Mouse (Mus musculus) urinary bladder, postnatal 25 days (tissue): Measurements from ENCODE around the gene Cep350.
"Not testable (repeated sequence)": the region's sequence is repeated elsewhere in the genome, so short reads cannot be mapped to it uniquely, and the experiment has no call there.

Source experiments
- DNase-seq: peaks from one replicate; pipeline ENCODE4 v3.0.0; 2022; ENCODE audit warnings: low spot score

Cep350 gene

DNA sequence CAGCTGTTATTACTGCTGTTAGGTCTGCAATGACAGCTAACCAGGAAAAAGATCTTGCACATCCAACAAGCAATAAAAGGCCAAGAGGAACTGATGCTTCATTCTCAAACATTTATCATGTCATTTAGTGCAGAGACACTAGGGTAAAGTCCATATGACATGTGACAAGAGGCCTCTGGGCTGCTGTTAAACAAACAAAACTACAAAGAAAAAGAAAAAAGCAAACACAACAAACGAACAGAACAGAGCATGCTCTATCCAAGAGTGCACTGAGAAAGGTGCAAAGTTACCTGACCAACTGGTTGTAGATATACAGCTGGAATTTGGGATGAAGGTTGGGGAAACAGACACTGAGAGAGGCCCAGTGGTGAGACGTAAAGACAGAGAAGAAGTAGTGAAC, 86.2 kb downstream of the Cep350 start:
- DNase-seq, result no peak

DNA sequence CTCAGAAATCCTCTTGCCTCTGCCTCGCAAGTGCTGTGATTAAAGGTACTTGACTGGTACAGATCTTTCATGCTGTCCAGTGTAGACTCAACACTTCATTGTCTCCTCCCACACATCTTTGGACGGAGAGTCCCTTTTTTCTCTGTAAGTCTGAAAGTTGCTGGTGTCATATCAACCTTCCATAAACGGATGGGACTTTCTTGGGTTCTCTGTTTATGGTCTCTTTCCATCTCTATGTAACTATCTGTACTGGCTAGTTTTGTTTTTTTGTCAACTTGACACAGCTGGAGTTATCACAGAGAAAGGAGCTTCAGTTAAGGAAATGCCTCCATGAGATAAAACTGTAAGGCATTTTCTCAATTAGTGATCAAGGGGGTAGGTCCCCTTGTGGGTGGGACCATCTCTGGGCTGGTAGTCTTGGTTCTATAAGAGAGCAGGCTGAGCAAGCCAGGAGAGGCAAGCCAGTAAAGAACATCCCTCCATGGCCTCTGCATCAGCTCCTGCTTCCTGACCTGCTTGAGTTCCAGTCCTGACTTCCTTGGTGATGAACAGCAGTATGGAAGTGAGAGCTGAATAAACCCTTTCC, 90.3 kb downstream of the Cep350 start:
- DNase-seq, result not testable (repeated sequence)

DNA sequence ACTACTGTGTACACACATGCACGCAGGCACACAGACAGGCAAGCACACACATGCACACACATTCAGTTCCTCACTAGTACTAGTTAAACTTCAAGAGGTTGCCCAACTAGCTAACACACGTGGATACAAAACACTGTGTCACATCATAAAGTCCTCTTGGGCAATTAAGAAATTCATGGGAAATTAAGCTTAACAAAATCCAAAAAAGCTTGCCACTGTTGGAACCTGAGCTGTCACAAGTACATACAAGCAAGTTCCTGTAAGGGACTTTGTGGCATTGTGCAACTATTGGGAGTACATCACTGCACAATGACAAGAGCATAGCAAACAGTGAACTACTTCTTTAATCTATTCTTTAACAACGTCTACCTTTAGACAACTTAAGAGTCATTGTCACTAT, 93.5 kb downstream of the Cep350 start:
- DNase-seq, result no peak

DNA sequence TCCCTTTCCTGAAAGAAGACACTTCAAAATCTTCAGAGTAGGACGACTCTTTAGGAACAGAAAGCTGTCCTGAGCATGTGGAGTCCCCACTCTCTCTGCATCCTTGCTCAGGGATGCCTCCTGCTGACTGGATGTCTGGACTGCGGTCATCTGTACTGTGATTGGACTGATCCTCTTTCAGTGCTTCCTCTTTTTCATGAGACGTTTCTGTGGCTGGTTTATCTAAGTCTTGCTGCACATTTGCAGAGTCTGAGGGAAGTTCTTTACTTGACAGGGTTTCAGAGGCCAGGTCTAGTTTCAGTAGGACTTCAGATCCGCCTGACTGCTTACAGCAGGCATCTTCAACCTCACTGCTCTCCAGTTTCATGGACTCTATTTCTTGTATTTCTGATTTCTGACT, 110.1 kb downstream of the Cep350 start:
- DNase-seq, result no peak

DNA sequence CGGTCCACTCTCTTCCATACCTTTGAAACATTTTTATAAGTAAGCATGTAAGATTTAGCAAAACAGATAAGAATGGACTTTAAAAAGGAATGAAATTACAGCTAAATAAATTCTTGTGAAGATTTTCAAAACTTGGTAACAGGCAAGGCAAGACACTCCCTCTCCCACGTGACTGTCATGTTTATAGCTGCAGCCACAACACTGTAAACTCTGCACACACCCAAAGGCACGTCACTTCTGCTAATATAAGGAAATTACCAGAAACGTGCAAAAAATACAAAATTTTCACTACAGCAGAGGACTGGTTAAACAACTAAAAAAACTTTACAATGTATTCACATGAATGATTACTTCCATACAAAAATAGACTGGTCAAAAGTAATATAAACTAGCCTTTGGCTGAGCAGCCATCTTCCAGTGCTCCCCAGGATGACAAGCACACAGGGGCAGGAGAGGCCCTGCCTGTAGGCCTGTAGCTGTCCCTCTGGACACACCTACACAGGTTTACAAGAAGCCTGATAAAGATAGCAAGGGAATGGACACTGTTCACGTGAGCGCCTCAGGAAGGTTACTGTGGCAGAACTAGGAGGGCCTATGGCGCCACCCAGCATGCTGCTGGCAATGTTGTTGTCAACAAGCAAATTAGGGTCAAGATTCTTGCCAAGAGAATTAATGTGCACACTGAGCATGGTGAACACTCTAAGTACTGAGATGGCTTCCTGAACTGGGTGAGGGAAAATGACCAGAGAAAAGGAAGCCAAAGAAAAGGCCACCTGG, 117.9 kb downstream of the Cep350 start:
- no peak for DNase-seq

DNA sequence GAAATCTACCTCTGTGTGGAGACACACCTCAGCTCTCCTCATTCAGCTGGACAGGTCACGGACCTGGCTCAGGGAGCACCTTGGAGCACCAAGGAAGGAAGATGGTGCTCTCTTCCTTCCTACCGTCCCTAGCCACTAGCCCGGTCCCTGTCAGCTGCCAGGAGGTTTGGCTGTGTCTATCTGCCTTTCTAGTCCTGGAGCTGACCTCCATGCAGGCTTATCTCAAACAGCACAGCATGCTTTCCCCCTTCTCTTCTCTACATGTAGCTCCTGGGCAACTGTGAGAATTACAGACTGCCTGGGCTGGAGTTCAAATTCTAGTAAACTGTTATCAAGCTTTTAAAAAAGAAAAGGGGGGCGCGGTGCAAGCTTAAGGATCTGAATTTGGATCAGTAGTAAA, 120.0 kb downstream of the Cep350 start:
- no peak for DNase-seq

DNA sequence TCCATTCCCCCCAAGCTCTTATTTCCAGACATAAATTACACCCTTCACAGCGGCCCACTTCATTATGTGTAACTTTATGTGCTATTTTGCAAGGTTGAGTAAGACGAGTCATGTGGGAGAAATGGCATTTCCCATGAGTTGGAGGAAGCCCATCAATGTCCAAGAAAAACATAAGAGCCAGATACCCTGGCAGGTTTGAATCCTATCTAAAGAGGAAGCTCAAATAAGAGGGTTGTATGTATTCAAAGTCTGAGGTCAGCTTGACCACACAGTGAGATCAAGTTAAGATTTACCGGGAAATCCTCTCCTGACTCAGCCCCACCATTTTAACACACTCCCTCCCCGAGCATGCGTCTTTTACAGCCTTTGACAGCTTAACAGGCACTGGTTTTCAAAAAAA, 128.8 kb downstream of the Cep350 start:
- no peak for DNase-seq

DNA sequence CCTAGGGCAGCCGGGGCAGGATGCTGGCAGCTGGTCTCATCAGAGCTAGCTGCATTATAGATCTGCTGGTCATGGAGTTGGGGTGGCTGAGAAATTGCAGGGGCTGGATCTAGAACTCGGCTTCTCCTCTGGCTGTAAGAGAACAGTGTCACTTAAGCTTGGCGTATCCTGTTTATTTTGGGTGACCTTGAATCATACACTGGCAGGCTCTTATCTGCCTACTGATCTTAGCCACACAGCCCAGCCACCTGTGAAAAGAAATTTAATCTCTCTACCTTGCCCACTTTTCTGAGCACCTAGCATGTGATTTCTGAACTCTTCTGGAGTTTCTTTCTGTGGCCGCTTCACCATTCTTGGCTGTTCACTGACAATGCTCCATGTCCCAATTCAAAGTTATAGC, 129.5 kb downstream of the Cep350 start:
- DNase-seq, result no peak

DNA sequence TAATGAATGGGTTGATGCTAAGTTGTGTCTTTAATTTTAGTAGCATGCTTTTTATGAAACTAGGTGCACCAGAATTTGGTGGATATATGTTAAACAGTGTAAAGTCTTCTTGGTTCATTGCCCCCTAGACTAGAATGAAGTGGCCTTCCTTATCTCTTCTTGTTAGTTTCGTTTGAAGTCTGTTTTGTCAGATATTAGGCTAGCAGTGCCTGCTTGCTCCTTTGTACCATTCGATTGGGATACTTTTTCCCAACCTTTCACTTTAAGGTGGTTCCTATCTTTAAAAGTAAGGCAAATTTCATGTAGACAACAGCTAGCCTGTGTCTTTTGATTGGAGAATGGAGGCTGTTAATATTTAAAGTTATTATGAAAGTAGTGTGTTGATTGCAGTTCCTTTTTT, 137.4 kb downstream of the Cep350 start:
- DNase-seq, result no peak

DNA sequence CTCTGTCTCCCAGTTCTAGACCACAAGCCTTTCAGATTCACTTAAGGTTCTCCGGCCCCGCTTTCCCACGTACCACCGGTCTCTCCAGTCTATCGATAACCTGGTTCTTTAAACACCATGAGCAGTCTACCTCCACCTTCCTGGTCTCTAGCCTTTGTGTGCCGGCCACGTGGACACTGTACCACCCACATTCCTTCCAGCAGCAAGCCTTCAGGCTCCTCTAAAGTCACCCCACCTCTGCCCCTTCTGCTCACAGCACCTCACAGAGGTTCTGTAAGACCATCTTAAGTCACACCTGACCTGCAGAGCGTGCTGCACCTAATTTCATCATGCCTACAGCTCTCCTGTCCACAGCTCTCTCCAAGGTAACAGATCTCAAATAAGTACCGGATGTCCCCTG, 139.4 kb downstream of the Cep350 start:
- DNase-seq, result no peak

DNA sequence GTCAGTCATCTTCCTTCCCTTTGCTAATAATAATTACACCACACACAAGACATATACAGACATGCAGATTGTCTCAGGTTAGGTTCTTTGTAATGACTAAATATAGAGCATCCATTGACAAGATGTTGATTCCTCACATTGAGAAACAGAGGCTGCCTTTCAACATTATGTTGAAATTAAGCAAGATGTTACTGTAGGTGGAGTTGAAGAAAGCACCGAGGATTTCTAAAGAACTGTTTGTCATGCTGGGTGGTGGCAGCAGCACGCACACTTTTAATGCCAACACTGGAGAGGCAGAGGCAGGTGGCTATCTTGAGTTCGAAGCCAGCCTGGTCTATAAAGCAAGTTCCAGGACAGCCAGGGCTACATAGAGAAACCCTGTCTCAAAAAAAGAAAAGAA, 141.1 kb downstream of the Cep350 start:
- no peak for DNase-seq

DNA sequence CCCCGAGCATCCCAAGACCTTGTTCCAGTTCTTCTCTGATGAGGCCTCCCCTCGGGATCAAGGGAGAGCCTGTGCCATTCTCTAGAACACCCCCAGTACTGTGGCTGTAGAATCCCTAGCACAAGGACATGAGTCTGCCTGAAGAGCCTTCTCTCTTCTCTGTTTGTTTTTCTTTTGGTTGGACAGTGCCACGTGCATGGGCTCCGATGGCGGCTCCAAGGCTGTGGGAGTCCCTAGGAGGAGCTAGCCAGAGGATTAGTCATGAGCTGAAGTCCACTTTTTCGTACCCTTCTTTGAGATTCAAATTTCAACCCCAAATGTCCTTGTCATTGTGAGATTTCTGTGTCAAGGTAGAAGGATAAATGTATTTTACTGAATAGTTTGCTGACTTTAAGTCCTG, 142.2 kb downstream of the Cep350 start:
- no peak for DNase-seq

DNA sequence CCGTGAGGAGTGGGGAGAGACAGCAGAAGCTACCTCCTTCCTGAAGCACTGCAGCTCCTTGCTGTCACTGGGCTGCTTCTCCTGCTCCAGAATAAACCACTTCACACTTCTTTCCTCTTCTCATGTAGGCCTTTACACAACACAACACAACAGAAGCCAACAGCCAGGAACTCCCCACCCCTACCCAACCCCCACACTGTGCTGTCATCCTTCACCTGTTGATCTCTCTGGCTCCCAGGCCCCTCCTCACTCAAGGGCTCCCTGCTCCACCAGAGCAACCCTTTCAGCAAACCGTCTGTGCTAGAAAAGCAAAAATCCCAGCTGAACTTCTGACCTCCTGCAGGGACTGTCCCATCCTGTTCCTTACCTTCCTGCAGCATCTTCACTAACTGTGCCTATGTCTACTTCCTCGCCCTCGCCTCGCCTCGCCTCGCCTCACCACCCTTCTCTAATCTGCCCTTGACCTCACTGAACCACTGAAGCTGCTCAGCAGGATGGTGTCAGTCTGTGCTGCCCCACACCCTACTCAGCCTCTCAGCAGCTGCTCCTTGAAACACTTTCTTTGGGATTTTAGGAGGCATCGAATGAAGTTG, 145.3 kb downstream of the Cep350 start:
- DNase-seq, result no peak

DNA sequence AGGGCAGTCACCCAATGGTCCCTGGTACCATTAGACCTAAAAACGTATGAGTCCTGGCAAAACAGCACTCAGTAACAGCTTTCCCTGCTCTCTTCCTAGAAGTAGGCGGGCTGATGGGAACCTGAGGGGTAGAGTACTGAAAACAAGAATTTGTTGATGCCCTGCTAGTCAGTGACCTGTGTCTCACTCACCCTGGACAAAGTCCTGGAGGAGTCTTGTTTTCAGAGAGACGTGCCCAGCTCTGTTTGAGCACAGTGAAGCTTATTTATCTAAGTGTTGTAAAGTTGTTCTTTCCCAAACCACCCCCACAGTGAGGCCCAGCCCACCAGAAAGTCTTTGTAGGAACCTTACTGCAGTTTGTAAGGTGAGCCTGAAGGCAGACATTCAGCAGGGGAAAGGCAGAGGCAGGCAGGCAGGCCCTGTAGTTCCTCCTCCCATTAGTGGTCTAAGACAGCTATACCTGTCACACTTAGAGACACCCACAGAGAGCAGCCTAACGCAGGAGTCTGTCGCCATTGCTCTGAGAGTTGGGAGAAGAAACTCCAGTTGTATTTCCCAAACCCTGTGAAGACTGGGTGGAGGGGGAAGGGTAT, 146.2 kb downstream of the Cep350 start:
- no peak for DNase-seq

DNA sequence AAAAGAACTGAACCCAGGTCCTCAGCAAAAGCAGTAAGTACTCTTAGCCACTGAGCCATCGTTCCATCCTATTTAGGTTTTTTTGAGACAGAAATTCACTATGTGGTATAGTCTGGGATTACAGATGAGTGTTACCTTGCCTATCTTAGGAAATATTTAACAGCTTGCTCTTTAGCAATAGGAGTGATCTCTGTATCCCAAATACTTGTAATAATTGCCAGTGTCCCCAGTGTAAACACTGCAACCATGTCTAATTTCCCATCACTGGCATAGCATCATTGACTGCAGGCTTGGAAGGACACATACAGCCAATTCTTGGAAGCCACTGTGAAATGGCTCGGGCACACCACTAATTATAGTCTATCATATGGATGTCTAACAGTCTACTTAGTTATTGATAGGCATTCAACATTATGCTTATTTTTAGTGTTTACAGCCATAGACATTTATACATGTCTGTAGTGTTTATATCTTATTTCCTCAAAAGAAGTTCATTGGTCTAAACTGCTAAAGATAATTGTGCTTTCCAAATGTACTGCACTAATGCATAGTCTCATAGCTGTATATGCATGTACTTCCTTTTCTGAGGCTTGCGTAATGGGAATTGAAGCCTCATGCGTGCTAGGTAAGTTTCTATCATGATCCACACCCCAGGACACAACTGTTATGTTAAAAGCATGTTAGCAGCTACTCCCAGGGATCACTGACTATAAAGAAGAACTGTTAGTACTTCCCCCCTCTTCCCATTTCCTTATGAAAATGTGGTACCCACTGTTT, 146.9 kb downstream of the Cep350 start:
- no peak for DNase-seq

DNA sequence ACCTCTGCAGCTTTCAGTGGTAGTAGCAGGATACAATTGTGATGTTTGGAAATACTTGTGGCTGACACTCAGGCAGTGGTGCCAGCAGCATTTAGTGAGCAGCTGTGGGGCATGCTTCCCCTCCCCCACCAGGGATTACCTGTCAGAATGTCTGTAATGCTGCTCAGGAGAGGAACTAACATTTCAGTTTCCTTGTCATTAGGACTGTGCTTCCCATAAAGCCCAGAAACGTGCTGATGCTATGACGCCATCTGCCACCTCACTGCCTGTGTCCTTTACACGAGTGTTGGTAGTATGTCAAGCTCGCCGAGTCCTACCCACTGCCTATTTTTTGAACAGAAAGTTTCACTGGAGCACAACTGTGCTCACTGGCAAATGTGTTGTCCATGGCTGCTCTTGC, 152.4 kb downstream of the Cep350 start:
- DNase-seq, result no peak

DNA sequence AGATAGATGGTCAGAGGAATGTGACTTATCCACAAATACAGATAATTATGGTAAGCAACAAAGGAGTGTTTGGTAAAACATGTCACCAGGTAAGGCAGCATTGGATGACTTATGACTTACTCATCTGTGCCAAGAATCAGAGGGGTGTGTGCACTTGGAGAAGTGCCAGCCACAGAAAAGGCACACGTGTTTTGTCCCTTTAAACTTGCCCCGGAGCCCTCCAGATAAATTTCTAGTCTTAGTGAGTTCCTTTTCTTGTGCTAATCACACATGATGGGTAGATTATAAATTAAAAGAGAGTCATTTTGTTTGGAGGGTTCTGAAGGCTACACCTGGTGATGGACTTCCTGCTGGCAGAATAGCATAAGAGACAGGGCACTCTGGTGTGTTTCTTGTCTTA, 156.9 kb downstream of the Cep350 start:
- no peak for DNase-seq

DNA sequence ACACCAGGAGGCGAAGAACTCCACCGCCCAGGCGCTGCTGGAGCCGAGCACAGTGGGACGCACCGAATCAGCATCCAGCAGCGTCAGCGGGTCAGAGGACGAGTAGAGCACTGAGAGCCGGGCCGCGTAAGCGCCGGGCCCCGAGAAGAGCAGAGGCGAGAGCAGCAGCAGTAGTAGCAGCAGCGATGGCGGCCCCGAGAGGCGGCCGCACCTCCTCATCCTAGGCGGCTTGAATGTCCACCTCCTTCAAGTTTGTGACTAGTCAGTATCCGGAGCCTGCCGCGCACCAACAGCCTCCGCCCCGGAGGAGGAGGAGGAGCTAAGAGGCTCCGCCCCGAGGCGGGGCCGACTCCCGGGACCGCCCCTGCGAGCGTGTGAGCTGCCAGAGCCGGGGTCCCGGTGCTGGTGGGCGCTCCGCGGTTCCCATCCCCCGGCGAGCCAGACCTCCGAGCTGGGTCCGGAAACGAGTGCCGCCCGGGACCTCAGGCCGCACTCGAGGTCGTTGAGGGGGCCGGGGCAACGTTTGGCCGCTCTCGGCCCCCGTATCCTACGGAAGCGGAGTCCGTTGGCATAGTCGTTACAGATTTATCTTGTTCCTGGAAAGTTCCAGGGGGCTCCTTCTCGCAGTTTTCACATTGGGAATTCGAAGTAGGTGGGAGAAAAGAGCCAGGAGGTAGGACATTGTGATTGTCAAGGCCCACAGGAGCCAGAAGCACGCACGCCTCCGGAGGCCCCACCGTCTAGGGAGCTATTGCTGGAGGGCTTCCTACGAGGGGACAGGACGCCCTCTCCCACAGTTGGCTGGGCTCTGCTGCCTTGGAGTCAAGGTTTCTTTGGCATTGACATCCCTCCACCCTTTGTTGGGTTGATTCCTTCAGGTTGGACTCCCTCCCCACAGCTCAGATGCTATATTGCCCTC, 160.2 kb downstream of the Cep350 start, which contains the start of gene Qsox1:
TSS of gene Qsox1 (minus strand) at position 309 of the 919 bp plus-strand sequence.
- DNase-seq, result peak; percentile 82

DNA sequence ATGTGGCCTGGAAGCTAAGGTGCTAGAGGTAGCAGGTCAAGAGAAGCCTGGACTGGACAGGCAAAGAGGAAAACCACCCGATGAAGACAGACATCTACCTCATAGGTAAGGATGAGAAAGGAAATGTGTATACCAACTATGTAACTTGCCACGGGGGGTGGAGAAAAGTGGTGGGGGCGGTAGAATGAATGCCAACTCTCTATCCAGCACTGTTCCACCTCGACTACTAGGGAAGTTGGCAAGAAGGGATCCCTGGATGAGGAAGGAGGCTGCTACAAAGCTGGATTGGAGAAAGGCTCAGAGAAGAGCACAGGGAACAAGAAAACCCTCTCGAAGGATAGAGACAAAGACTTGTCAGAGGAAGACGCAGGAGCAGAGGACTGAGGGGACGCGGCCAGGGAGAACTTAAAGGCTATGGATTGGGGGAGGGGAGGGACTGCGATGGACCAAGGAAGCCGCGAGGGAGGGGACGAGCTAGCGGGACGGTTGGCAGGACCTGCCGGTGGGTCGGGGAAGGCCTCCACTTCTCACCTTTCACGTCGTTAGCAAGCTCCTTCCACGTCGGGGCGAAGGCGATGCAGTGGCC, 161.0 kb downstream of the Cep350 start:
- DNase-seq, result no peak

DNA sequence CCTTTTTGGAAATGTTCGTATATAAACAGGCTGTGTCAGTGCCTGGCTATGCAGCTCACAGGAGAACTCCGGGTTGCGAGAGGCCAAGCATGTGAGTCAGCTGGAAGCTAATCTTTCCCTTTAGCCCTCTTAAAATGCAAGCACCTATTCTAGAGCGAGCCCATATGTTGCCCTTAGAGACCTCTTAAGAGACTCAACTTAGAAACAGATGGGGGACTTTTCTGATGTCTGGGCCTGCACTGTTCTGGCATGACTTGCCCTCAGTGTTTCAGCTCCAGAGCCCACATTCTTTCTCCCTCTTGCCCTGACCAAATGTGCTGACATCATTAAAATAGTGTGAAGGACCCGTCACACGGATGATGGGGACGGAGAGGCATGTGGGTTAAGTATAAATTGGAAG, 162.4 kb downstream of the Cep350 start:
- no peak for DNase-seq
